Mouse (Mus musculus) thymus, adult 2 months (tissue): ENCODE measurements around the gene Tmed3.

ENCODE experiments used
- CTCF ChIP-seq: fragments of 200-500 bp; IDR thresholded peaks from 2 replicates; pipeline ENCODE4 v1.5.1; 2012; ENCODE audit warnings: mild to moderate bottlenecking, control low read depth, low read length, moderate library complexity, borderline replicate concordance; ENCODE audit not compliant: control insufficient read depth, poor library complexity, insufficient read depth; ENCODE audit errors: extremely low read depth
- POLR2A ChIP-seq: fragments of 200-500 bp; IDR thresholded peaks from 2 replicates; pipeline ENCODE4 v1.6.1; 2012; ENCODE audit warnings: mild to moderate bottlenecking, low read length, control low read depth, moderate library complexity; ENCODE audit not compliant: control insufficient read depth, poor library complexity, insufficient read depth; ENCODE audit errors: extremely low read depth

- TF ChIP-seq POLR2A (no peak), CTCF (no peak)
Measured at GRCm38 (mm10) chr9:89705197-89705533, 297 bp upstream of the Tmed3 start.
